Mouse (Mus musculus) bone marrow macrophage, adult 2 months (primary cell): ENCODE data around the gene Hpcal4. TPM values are rescaled to one million over a fixed set of nuclear protein-coding genes. Genes with fewer than 3 reads are reported as not detected.

Source experiments
- H3K27ac ChIP-seq: 2 replicates; pipeline ENCODE4 v1.5.1; 2012; ENCODE audit warnings: low read depth, low read length; ENCODE audit not compliant: insufficient read depth
- H3K4me1 ChIP-seq: 2 replicates; pipeline ENCODE4 v1.6.1; 2012; ENCODE audit warnings: low read length; ENCODE audit not compliant: control insufficient read depth, insufficient read depth
- H3K4me3 ChIP-seq: 2 replicates; pipeline ENCODE4 v1.5.1; 2012; ENCODE audit warnings: mild to moderate bottlenecking, low read length, moderate library complexity; ENCODE audit not compliant: insufficient read depth
- CTCF ChIP-seq: IDR thresholded peaks from 2 replicates; pipeline ENCODE4 v1.5.1; 2012; ENCODE audit warnings: low read depth, mild to moderate bottlenecking, low read length, moderate library complexity
- POLR2A ChIP-seq: IDR thresholded peaks from 2 replicates; pipeline ENCODE4 v1.6.1; 2012; ENCODE audit warnings: mild to moderate bottlenecking, low read depth, low read length, borderline replicate concordance
- polyA plus RNA-seq: library from polyadenylated mRNA; stranded (reverse); fragments of >200 nt; gene quantifications from 2 replicates; pipeline ENCODE4 v1.2.4, GENCODE M21; 2012; ENCODE audit not compliant: missing spikeins, insufficient read depth, insufficient read length

The Hpcal4 gene
- polyA plus RNA-seq, 1 experiment, result not detected

DNA sequence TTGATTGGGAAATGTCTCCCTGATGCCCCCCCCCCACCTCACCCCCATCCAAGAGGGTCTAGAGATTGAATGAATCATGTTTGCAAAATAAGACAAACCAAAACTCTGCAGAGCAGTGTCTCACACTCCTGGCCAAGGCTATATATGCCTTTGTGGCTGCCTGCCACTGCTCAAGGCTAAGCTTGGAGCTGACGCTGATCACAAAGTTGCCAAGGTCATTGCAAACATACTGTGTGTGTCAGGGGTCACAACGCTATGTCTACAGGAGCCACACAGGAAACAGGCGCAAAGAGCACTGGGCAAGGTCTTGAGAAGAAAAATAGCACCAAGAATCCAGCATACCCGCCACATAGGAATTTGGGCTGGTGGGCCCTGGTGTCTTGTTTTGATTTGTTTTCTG lies 37.6 kb downstream of the Hpcal4 start:
- Histone ChIP-seq H3K27ac (no peak overlapping the region), H3K4me3 (no peak overlapping the region), H3K4me1 (no peaks in the 10 kb centered on the region)
- TF ChIP-seq POLR2A, result no peak
- no peak for TF ChIP-seq CTCF

DNA sequence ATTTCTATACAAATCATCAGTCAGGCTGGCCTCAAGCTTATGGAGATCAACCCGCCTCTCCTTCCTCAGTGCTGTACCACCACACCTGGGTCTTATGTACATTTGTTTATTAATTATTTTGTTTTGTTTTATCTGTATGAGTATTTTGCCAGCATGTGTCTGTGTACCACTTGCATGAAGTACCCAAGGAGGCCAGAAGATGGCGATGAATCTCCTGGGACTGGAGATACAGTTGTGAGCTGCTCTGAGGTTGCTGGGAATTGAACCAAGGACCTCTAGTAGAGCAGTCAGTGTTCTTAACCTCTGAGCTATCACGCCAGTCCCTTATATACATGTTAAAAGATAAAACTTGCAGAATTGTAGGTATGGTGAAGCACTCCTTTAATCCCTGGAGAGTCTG lies 40.3 kb downstream of the Hpcal4 start:
- Histone ChIP-seq H3K4me3 (no peak overlapping the region), H3K4me1 (no peaks in the 10 kb centered on the region), H3K27ac (no peak overlapping the region)
- no peak for TF ChIP-seq CTCF
- no peak for TF ChIP-seq POLR2A

DNA sequence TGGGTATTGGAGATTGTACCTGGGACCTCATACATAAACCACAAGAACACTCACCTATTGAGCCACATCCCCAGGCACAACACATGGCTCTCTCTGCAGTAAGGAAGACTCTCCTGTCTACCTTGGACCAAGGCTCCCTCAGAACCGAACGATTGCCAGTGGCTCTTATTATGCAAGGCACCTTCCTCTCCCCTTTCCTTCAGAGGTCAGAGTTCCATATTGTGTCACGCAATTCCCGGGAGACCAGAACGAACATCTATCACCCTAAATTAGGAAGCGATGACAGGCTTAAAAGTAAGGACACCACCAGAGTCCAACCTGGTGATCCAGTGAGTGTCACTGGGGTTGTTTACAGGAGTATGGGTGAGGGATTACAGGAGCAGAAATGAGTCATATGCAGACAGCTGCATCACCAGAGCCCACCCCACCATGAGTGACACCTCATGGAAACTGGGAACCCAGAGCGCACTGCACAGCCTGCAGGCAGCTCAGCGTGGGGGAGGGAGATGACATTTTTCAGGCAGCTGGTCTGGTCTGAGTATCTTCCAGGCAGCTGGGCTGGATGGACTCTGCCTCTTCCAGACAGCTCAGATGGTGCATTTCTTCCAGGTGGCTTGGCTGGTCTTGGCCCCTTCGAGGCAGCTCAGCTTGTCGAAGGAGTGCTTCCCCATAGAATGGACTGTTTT lies 42.8 kb downstream of the Hpcal4 start:
- no peak overlapping the region for H3K27ac ChIP-seq
- no peaks in the 10 kb centered on the region for H3K4me1 ChIP-seq
- no peak overlapping the region for H3K4me3 ChIP-seq
- no peak for TF ChIP-seq CTCF
- TF ChIP-seq POLR2A, result no peak

DNA sequence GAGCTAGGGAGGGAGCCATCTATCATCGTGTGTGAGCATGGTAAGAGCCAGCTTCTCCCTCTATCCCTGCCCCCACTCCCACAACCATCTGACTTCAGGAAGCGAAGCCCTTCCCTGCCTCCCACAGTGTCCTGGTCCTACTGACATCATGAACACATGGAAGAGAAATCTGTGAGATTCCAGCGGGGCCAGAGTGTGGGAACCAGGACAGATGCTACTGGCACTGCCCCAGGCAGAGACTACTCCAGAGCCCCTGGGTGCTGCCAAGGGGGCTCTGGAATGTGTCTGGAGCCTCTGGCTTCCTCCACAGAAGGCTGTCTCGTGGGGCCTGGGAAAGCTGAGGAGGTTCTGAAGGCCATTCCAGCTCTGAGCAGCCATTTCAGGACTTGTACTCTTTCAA lies 44.7 kb downstream of the Hpcal4 start:
- TF ChIP-seq POLR2A (no peak), CTCF (no peak)
- H3K27ac ChIP-seq, result no peak overlapping the region
- no peak overlapping the region for H3K4me3 ChIP-seq
- H3K4me1 ChIP-seq, result no peaks in the 10 kb centered on the region

DNA sequence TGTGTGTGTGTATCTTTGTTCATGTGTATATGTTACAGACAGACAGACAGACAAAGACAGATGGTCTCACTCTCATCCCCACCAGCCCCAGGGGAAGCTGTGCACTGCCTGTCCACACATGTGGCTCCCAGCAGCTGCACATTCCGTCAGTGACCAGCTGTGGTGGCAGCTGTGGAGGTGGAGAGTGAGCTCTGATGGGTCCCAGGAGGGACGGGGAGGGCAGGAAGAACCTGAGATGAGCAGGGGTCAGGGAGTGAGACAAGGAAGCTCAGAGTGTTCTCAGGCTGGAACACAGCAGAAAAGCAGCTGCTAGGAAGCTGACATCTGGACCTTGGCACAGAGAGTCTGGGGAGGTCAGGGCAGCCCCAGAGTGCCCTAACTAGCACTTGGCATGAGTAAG lies 45.2 kb downstream of the Hpcal4 start:
- no peak overlapping the region for H3K27ac ChIP-seq
- H3K4me3 ChIP-seq, result no peak overlapping the region
- no peaks in the 10 kb centered on the region for H3K4me1 ChIP-seq
- TF ChIP-seq POLR2A (no peak), CTCF (no peak)

DNA sequence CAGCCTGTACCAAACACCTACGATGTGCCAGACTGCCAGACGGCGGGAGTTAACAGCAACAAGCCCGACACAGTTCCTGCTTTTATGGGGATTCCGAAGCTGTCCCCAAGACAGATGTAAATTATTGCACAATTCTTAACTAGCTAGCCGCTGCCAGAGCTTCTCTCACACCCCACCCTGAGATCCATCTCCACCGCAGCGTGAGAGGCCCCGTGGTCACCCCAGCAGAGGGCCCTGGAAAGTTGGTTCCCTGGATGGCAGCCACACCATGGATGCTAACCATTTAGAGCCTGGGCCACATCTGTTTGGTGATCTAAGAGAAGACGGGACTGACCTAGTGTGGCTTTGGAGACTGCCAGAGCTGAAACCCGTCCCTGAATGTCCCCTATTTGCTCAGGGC lies 46.1 kb downstream of the Hpcal4 start:
- H3K27ac ChIP-seq, result no peak overlapping the region
- no peak overlapping the region for H3K4me3 ChIP-seq
- no peak for TF ChIP-seq CTCF
- TF ChIP-seq POLR2A, result no peak
- H3K4me1 ChIP-seq, result no peaks in the 10 kb centered on the region

DNA sequence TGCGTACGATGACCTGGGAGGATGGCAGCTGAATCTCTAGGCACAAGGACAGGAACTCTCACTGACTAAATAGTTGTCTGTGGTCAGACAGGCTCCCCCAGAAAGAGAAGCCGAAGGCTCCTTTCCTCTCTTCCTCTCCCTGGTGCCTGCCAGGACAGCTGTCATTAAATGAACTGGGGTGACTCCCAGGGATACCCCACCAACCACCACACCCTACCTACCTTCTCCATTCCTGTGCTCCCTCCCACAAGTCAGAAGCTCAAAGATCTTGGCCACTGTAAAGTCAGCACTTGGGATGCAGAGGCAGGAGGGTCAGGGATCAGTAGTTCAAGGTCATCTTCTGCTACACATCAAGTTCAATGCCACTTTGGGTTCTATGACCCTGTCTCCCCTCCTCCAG lies 49.8 kb downstream of the Hpcal4 start:
- no peaks in the 10 kb centered on the region for H3K4me1 ChIP-seq
- TF ChIP-seq POLR2A, result no peak
- no peak for TF ChIP-seq CTCF
- no peak overlapping the region for H3K27ac ChIP-seq
- no peak overlapping the region for H3K4me3 ChIP-seq

DNA sequence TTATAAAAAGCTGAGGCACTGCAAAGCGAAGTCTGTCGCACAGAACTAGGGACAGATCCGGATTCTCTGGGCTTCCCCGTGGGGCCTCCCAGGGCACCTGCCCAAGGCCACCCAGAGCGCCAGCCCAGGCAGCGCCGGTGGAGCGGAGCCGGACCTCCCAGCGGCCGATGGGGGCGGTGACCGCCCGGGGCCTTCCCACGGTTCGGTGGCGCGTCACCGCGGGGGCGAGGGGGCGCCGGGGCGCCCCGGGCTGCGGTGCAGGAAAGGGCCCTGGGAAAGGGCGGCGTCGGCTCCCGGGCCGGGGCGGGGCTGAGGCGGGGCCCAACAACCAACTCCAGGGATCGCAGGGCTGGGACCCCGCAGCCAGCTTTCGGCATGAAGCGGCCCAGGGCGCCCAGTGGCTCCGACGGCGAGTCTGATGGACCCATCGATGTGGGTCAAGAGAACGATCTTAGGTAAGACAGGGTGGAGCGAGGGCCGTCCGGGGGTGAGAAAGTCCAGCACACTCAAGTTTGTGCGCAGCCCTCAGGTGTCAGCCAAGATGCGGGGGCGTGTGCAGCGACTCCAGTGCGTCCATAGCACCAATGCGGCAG lies 50.6 kb downstream of the Hpcal4 start, which contains the start of gene Heyl:
Gene Heyl, plus strand, starts transcription at position 65 of the 593 bp plus-strand sequence.
- Histone ChIP-seq H3K27ac (no peak within 1 kb of the TSS), H3K4me3 (no peak within 1 kb of the TSS), H3K4me1 (no peaks in the 10 kb centered on the region)
- no peak for TF ChIP-seq CTCF
- TF ChIP-seq POLR2A, result no peak

DNA sequence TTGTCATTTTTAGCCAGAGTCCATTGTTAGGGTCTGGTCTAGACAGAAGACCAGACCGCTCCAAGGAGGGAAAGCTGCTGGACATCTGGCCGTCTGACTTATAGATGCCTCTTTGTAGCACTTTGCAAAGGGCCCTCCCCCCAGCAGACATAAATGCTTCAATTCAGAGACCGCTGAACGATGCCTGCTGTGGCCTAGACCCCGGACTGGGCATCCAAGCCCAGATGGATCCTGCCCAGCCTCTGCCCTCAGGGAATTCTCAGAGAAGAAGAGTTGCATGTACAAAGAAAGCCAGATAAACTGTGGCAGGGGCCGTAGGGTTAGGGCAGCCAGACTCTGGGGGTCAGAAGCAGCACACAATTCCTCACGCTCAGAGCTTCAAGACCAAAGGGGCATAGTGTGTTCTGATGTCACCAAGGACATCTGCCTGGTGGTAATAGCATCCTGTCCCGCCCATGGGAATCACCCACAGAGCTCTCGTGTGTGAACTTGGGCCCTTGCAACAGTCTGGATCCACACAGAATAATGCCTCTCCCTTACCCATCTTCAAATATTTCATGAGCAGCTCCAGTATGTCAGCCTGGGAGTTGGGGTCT lies 52.9 kb downstream of the Hpcal4 start:
- no peak overlapping the region for H3K27ac ChIP-seq
- TF ChIP-seq CTCF (no peak), POLR2A (no peak)

DNA sequence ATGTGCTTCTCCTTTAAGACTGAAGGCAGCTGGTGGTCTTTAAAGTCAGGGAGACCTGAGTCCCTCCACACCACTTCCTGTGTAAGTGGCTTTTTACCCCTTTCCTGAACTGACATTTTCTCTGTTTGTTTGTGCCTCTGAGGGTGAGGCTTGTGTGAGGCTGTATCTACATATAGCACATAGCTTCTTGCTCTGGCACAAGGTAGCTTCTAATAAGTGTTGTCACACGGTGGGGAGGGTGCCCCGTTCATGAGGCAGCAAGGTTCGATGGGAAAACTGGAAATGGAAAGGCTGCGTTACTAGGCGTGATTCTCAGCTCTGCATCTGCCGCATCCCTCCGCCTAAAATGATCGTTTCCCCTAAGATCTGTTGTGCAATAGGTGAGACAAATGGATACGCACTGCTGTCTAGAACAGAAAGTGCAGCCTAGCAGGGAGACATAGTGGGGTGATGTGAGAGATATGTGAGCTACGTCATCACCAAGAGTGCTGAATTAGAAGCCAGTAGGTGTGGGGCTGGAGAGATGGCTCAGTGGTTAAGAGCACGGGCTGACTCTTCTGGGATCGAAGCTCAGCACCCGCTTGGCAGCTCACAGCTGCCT lies 53.5 kb downstream of the Hpcal4 start:
- Histone ChIP-seq H3K27ac (no peak overlapping the region), H3K4me3 (no peak overlapping the region), H3K4me1 (no peaks in the 10 kb centered on the region)
- no peak for TF ChIP-seq POLR2A
- no peak for TF ChIP-seq CTCF

More for the DNA sequence above, 52.9 kb downstream of the Hpcal4 start:
- no peak overlapping the region for H3K4me3 ChIP-seq
- no peaks in the 10 kb centered on the region for H3K4me1 ChIP-seq
